Mouse (Mus musculus) cerebellum, adult 9-10 months (tissue): Measurements from ENCODE around the gene Map3k6.

Source experiments
- DNase-seq: peaks from one replicate; pipeline ENCODE4 v3.0.0; 2022

Map3k6 gene

GRCm38 (mm10) chr4:133256820-133257219, 16.2 kb downstream of the Map3k6 start:
- DNase-seq = no peak

- no peak for DNase-seq
These were observed 16.6 kb downstream of the Map3k6 start for GRCm38 (mm10) chr4:133257230-133257629.

- no peak for DNase-seq
These were observed 17.3 kb downstream of the Map3k6 start for GRCm38 (mm10) chr4:133257798-133258408.

GRCm38 (mm10) chr4:133261641-133262374, 21.2 kb downstream of the Map3k6 start:
- DNase-seq = no peak

- DNase-seq = no peak
These were observed 21.8 kb downstream of the Map3k6 start for GRCm38 (mm10) chr4:133262375-133262765.

- DNase-seq = no peak
These were observed 22.3 kb downstream of the Map3k6 start, which contains the start of gene Sytl1 for GRCm38 (mm10) chr4:133262882-133263281. Sytl1 (minus strand) TSS chr4:133263113.

- DNase-seq = no peak
These were observed 23.1 kb downstream of the Map3k6 start for GRCm38 (mm10) chr4:133263756-133264155.

- no peak for DNase-seq
These were observed 23.9 kb downstream of the Map3k6 start for GRCm38 (mm10) chr4:133264559-133264958.

GRCm38 (mm10) chr4:133265297-133265696, 24.7 kb downstream of the Map3k6 start:
- DNase-seq = no peak

- no peak for DNase-seq
These were observed 25.1 kb downstream of the Map3k6 start for GRCm38 (mm10) chr4:133265759-133266158.

- DNase-seq = no peak
These were observed 25.7 kb downstream of the Map3k6 start for GRCm38 (mm10) chr4:133266248-133266880.

GRCm38 (mm10) chr4:133268931-133269330, 28.3 kb downstream of the Map3k6 start:
- no peak for DNase-seq

GRCm38 (mm10) chr4:133269596-133269995, 29.0 kb downstream of the Map3k6 start:
- no peak for DNase-seq

- no peak for DNase-seq
These were observed 30.3 kb downstream of the Map3k6 start for GRCm38 (mm10) chr4:133270929-133271328.

GRCm38 (mm10) chr4:133277104-133278026, 36.7 kb downstream of the Map3k6 start, which contains the start of gene Tmem222:
Tmem222 (minus strand) TSS chr4:133277792.
- peak; percentile 96 for DNase-seq

- DNase-seq = no peak
These were observed 37.4 kb downstream of the Map3k6 start for GRCm38 (mm10) chr4:133278067-133278466.

- DNase-seq = no peak
These were observed 37.9 kb downstream of the Map3k6 start for GRCm38 (mm10) chr4:133278482-133278881.

GRCm38 (mm10) chr4:133281513-133281912, 40.9 kb downstream of the Map3k6 start:
- no peak for DNase-seq

- no peak for DNase-seq
These were observed 41.4 kb downstream of the Map3k6 start for GRCm38 (mm10) chr4:133281951-133282481.

- no peak for DNase-seq
These were observed 42.0 kb downstream of the Map3k6 start for GRCm38 (mm10) chr4:133282656-133283055.

GRCm38 (mm10) chr4:133285299-133285698, 44.7 kb downstream of the Map3k6 start:
- no peak for DNase-seq

- no peak for DNase-seq
These were observed 45.3 kb downstream of the Map3k6 start for GRCm38 (mm10) chr4:133285950-133286349.
